Comparison of ENCODE assay signal across 23 mouse cellular contexts in the genomic region with DNA sequence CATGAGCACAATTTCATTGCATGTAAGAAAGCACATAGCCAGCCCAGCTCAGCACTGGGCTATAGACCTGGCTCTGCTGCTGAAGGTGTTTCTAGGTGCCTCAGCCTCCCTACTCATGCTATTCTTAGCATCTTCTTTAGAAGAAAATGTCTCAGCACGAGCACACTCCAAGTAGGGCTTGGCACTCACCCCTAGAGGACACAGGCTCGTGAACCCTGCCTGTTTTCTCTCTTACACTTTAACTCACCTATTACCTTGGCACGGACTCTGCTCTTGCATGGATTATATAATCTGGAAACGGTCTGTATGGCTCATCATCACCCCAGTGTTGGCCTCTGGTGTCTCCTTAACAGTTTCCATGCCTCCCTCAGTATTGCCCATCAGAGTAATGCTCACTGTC. TPM values are rescaled to one million over a fixed set of nuclear protein-coding genes. Genes with fewer than 3 reads are reported as not detected.
DNase-seq lines count a peak whose midpoint lies in the region; ATAC-seq and TF ChIP-seq lines count a peak whose summit lies in the region.
"Had no signal": no experiment of that assay in that cellular context is flagged by ENCODE, and none has a peak within 500 bp of the region (broad histone marks: within the 10 kb centered on the region; RNA-seq: fewer than 3 reads in every experiment).

No protein-coding gene starts in this region.

- no peak overlapping the region for H3K9ac ChIP-seq in kidney, embryonic 15.5 days
- no peak overlapping the region for H3K9ac ChIP-seq in liver, adult 2 months (ENCODE audit: low read depth, low read length)
- no peak overlapping the region for H3K9ac ChIP-seq in liver, embryonic 12.5 days
- H3K9ac ChIP-seq in stomach, postnatal 0 days (ENCODE audit: low read length), result no peak overlapping the region
- H3K9ac ChIP-seq: embryonic facial prominence, embryonic 12.5 days; embryonic facial prominence, embryonic 15.5 days; forebrain, postnatal 0 days; hindbrain, embryonic 12.5 days; hindbrain, embryonic 15.5 days had no signal

- H3K4me2 ChIP-seq in kidney, embryonic 15.5 days, result no peak overlapping the region
- no peak overlapping the region for H3K4me2 ChIP-seq in liver, embryonic 12.5 days
- no peak overlapping the region for H3K4me2 ChIP-seq in stomach, postnatal 0 days (replicated peaks; ENCODE audit: low read depth)
- H3K4me2 ChIP-seq: embryonic facial prominence, embryonic 12.5 days; embryonic facial prominence, embryonic 15.5 days; heart, embryonic 11.5 days; hindbrain, embryonic 12.5 days; hindbrain, embryonic 15.5 days had no signal

- no peaks in the 10 kb centered on the region for H3K9me3 ChIP-seq in kidney, embryonic 15.5 days (replicated peaks)
- no peaks in the 10 kb centered on the region for H3K9me3 ChIP-seq in liver, embryonic 12.5 days (replicated peaks)
- no peaks in the 10 kb centered on the region for H3K9me3 ChIP-seq in stomach, postnatal 0 days (ENCODE audit: control insufficient read depth, low read length)
- H3K9me3 ChIP-seq: embryonic facial prominence, embryonic 12.5 days; embryonic facial prominence, embryonic 15.5 days; hindbrain, embryonic 12.5 days; hindbrain, embryonic 15.5 days had no signal

- H3K27me3 ChIP-seq in kidney, adult 2 months (replicated peaks; ENCODE audit: control insufficient read depth, insufficient read depth, low read length), result no peaks in the 10 kb centered on the region
- H3K27me3 ChIP-seq in kidney, embryonic 15.5 days, result no peaks in the 10 kb centered on the region
- H3K27me3 ChIP-seq in liver, adult 2 months (ENCODE audit: control insufficient read depth, insufficient read depth, low read length), result no peaks in the 10 kb centered on the region
- no peaks in the 10 kb centered on the region for H3K27me3 ChIP-seq in liver, embryonic 12.5 days (replicated peaks)
- H3K27me3 ChIP-seq in stomach, postnatal 0 days (ENCODE audit: control insufficient read depth, insufficient read depth, low read length), result no peaks in the 10 kb centered on the region
- H3K27me3 ChIP-seq: embryonic facial prominence, embryonic 12.5 days; embryonic facial prominence, embryonic 15.5 days; hindbrain, embryonic 12.5 days; hindbrain, embryonic 15.5 days had no signal

- no peak for ATAC-seq in kidney, embryonic 15.5 days (replicated peaks; ENCODE audit: low FRiP score)
- no peak for ATAC-seq in liver, embryonic 12.5 days
- ATAC-seq in stomach, postnatal 0 days (ENCODE audit: low FRiP score, low TSS enrichment), result no peak
- ATAC-seq: CD4-positive, CD25-positive, alpha-beta regulatory T cell, adult 4 months; forebrain, embryonic 14.5 days; forebrain, postnatal 0 days had no signal

- H3K27ac ChIP-seq in kidney, adult 2 months (ENCODE audit: insufficient read depth, low read depth, low read length), result peak overlapping the region; percentile 73
- no peak overlapping the region for H3K27ac ChIP-seq in kidney, embryonic 15.5 days
- H3K27ac ChIP-seq in liver, adult 2 months (replicated peaks; ENCODE audit: insufficient read depth, low read depth, low read length), result no peak overlapping the region
- no peak overlapping the region for H3K27ac ChIP-seq in liver, embryonic 12.5 days
- no peak overlapping the region for H3K27ac ChIP-seq in stomach, postnatal 0 days (replicated peaks)
- H3K27ac ChIP-seq: embryonic facial prominence, embryonic 12.5 days; embryonic facial prominence, embryonic 15.5 days; gastrocnemius, adult 2 months; hindbrain, embryonic 12.5 days; hindbrain, embryonic 15.5 days had no signal

- 49% methylated on average over 4 of the region's 4 CpGs for WGBS in kidney, adult 2 months
- WGBS in kidney, embryonic 15.5 days, result 87% methylated on average over 4 of the region's 4 CpGs
- 17% methylated on average over 4 of the region's 4 CpGs for WGBS in liver, adult 2 months
- 63% methylated on average over 4 of the region's 4 CpGs for WGBS in liver, embryonic 12.5 days (ENCODE audit: insufficient replicate concordance)
- 80% methylated on average over 4 of the region's 4 CpGs for WGBS in stomach, postnatal 0 days

- H3K79me2 ChIP-seq in liver, adult 2 months (ENCODE audit: control insufficient read depth, insufficient read depth, low read length), result no peaks in the 10 kb centered on the region

- TF ChIP-seq CTCF in kidney, adult 2 months (conservative IDR thresholded peaks at IDR 0.05; ENCODE audit: insufficient read depth, insufficient read length, low read depth, low read length), result 0 out of 2 replicates have a peak, but pooled peaks have one; percentile 2
- no peak for TF ChIP-seq CTCF in liver, adult 2 months (IDR thresholded peaks at IDR 0.05; ENCODE audit: low read depth, low read length)
- TF ChIP-seq CTCF in stomach, postnatal 0 days (IDR thresholded peaks at IDR 0.05; ENCODE audit: low read depth), result no peak

- TF ChIP-seq EP300 in stomach, postnatal 0 days (optimal IDR thresholded peaks at IDR 0.05), result no peak

- TF ChIP-seq POLR2A in kidney, adult 2 months (IDR thresholded peaks at IDR 0.05; ENCODE audit: low read depth, low read length), result no peak
- TF ChIP-seq POLR2A in liver, adult 2 months (IDR thresholded peaks at IDR 0.05; ENCODE audit: extremely low read depth, insufficient read depth, low read length), result no peak

- DNase-seq in kidney, adult 2 months, result peak; percentile 93
- peak; percentile 81 for DNase-seq in liver, adult 2 months (ENCODE audit: extremely low read depth, low read depth, low spot score)
- DNase-seq in kidney, postnatal 14 days, result peak; percentile 73
- DNase-seq in kidney, postnatal 36 days, result peak; percentile 65 to 88
- DNase-seq in stomach, postnatal 0 days (ENCODE audit: low spot score), result no peak
- DNase-seq: adrenal gland, adult 8-10 months; adrenal gland, postnatal 25 days; cerebellum, adult 18-20 months; cerebellum, adult 9-10 months; cerebellum, postnatal 14 days; forebrain, postnatal 0 days; gastrocnemius, adult 2 months; gastrocnemius, postnatal 14 days; heart, adult 11 months had no signal

- H3K4me1 ChIP-seq in kidney, adult 2 months (ENCODE audit: control insufficient read depth, insufficient read depth, low read length), result peaks cover 31% of the 10 kb centered on the region; the same call in 1 of the 2 replicates
- peaks cover 17% of the 10 kb centered on the region for H3K4me1 ChIP-seq in kidney, embryonic 15.5 days
- H3K4me1 ChIP-seq in liver, adult 2 months (ENCODE audit: control insufficient read depth, insufficient read depth, low read length), result peaks cover 24% of the 10 kb centered on the region
- H3K4me1 ChIP-seq in liver, embryonic 12.5 days, result peaks cover 9% of the 10 kb centered on the region; the same call in 1 of the 2 replicates
- H3K4me1 ChIP-seq in stomach, postnatal 0 days (replicated peaks; ENCODE audit: control insufficient read depth, insufficient read depth), result no peaks in the 10 kb centered on the region

- no peak overlapping the region for H3K4me3 ChIP-seq in kidney, adult 2 months (ENCODE audit: insufficient read depth, low read depth, low read length)
- H3K4me3 ChIP-seq in kidney, embryonic 15.5 days (replicated peaks), result no peak overlapping the region
- H3K4me3 ChIP-seq in liver, adult 2 months (ENCODE audit: insufficient read depth, low read depth, low read length), result no peak overlapping the region
- no peak overlapping the region for H3K4me3 ChIP-seq in liver, embryonic 12.5 days
- H3K4me3 ChIP-seq in stomach, postnatal 0 days (ENCODE audit: low read depth, low read length), result no peak overlapping the region
- H3K4me3 ChIP-seq: embryonic facial prominence, embryonic 12.5 days; embryonic facial prominence, embryonic 15.5 days; gastrocnemius, adult 2 months; hindbrain, embryonic 12.5 days; hindbrain, embryonic 15.5 days had no signal

- H3K36me3 ChIP-seq in kidney, adult 2 months (ENCODE audit: control insufficient read depth, insufficient read depth, low read length), result no peaks in the 10 kb centered on the region
- H3K36me3 ChIP-seq in kidney, embryonic 15.5 days, result no peaks in the 10 kb centered on the region
- no peaks in the 10 kb centered on the region for H3K36me3 ChIP-seq in liver, adult 2 months (ENCODE audit: control insufficient read depth, insufficient read depth, low read length)
- no peaks in the 10 kb centered on the region for H3K36me3 ChIP-seq in liver, embryonic 12.5 days
- no peaks in the 10 kb centered on the region for H3K36me3 ChIP-seq in stomach, postnatal 0 days (ENCODE audit: control insufficient read depth, insufficient read depth, low read length)
- H3K36me3 ChIP-seq: embryonic facial prominence, embryonic 12.5 days; embryonic facial prominence, embryonic 15.5 days; hindbrain, embryonic 12.5 days; hindbrain, embryonic 15.5 days had no signal

RNA-seq across cellular contexts. Expression of a gene that starts 20.4 kb away (rescaled TPM):
- 245 and 351 TPM in 2 replicates for polyA plus RNA-seq in kidney, adult 2 months (2012; rRNA removed)
- polyA plus RNA-seq in kidney, embryonic 15.5 days (2015; fragmentation: Nextera tagmentation; extraction: Ambion mirVana), result 43.1 and 43.7 TPM in 2 replicates
- total RNA-seq in liver, adult 2 months (2014; rRNA removed), result 2.9 and 5.2 TPM in 2 replicates
- polyA plus RNA-seq in liver, adult 2 months (2012; rRNA removed), result 14.8 and 15.9 TPM in 2 replicates
- polyA plus RNA-seq in liver, embryonic 12.5 days (2016; fragmentation: Nextera tagmentation; extraction: Ambion mirVana), result 41.8 and 44.9 TPM in 2 replicates
- polyA plus RNA-seq in stomach, postnatal 0 days (2015; fragmentation: Nextera tagmentation; extraction: Ambion mirVana), result 13.9 and 14.2 TPM in 2 replicates

RNA-seq across cellular contexts. Expression of a gene that starts 50.0 kb away (rescaled TPM):
- 19.1 and 23.5 TPM in 2 replicates for polyA plus RNA-seq in kidney, adult 2 months (2012; rRNA removed)
- polyA plus RNA-seq in kidney, embryonic 15.5 days (2015; fragmentation: Nextera tagmentation; extraction: Ambion mirVana), result 45.4 and 53.0 TPM in 2 replicates
- total RNA-seq in liver, adult 2 months (2014; rRNA removed), result 0.37 and 0.40 TPM in 2 replicates
- polyA plus RNA-seq in liver, adult 2 months (2012; rRNA removed), result 0.22 and 0.55 TPM in 2 replicates
- 8.1 and 8.8 TPM in 2 replicates for polyA plus RNA-seq in liver, embryonic 12.5 days (2016; fragmentation: Nextera tagmentation; extraction: Ambion mirVana)
- 15.3 and 18.5 TPM in 2 replicates for polyA plus RNA-seq in stomach, postnatal 0 days (2015; fragmentation: Nextera tagmentation; extraction: Ambion mirVana)
